Comparison of ENCODE assay signal across 22 mouse cellular contexts in genomic region chr16:37703884-37704283, GRCm38 (mm10). TPM values are rescaled to one million over a fixed set of nuclear protein-coding genes. Genes with fewer than 3 reads are reported as not detected.
DNase-seq lines count a peak whose midpoint lies in the region; ATAC-seq and TF ChIP-seq lines count a peak whose summit lies in the region.
"Had no signal": no experiment of that assay in that cellular context is flagged by ENCODE, and none has a peak within 500 bp of the region (broad histone marks: within the 10 kb centered on the region; RNA-seq: fewer than 3 reads in every experiment).

No protein-coding gene starts in this region.

- no peak for TF ChIP-seq CTCF in layer of hippocampus, adult 2 months (conservative IDR thresholded peaks at IDR 0.05)
- TF ChIP-seq CTCF in cortical plate, adult 2 months (IDR thresholded peaks at IDR 0.05; ENCODE audit: extremely low read depth, insufficient read depth, low read length) = no peak

- ATAC-seq in forebrain, embryonic 16.5 days = no peak
- no peak for ATAC-seq in forebrain, embryonic 12.5 days (ENCODE audit: low FRiP score)
- ATAC-seq: hindbrain, embryonic 16.5 days; inflammation-experienced regulatory T-cells, adult 6 months had no signal

- H3K9ac ChIP-seq in forebrain, embryonic 16.5 days (replicated peaks; ENCODE audit: low read depth, low read length) = no peak overlapping the region
- H3K9ac ChIP-seq in forebrain, embryonic 12.5 days = no peak overlapping the region
- H3K9ac ChIP-seq: embryonic facial prominence, embryonic 15.5 days; heart, embryonic 13.5 days; hindbrain, embryonic 12.5 days had no signal

- H3K36me3 ChIP-seq in forebrain, embryonic 16.5 days (ENCODE audit: control insufficient read depth, insufficient read depth) = no peaks in the 10 kb centered on the region
- no peaks in the 10 kb centered on the region for H3K36me3 ChIP-seq in forebrain, embryonic 12.5 days (replicated peaks)
- no peaks in the 10 kb centered on the region for H3K36me3 ChIP-seq in midbrain, embryonic 10.5 days
- H3K36me3 ChIP-seq: embryonic facial prominence, embryonic 15.5 days; forebrain, embryonic 10.5 days; heart, embryonic 13.5 days; hindbrain, embryonic 12.5 days had no signal

- peaks cover 3% of the 10 kb centered on the region; the same call in 1 of the 2 replicates for H3K4me1 ChIP-seq in forebrain, embryonic 16.5 days (replicated peaks; ENCODE audit: control insufficient read depth, insufficient read depth, low read length)
- H3K4me1 ChIP-seq in forebrain, embryonic 12.5 days = no peaks in the 10 kb centered on the region; the same call in 1 of the 2 replicates
- peaks cover 8% of the 10 kb centered on the region for H3K4me1 ChIP-seq in cortical plate, adult 2 months (ENCODE audit: control insufficient read depth, insufficient read depth, low read length)
- peaks cover 9% of the 10 kb centered on the region for H3K4me1 ChIP-seq in midbrain, embryonic 10.5 days
- H3K4me1 ChIP-seq: embryonic facial prominence, embryonic 15.5 days had no signal

- TF ChIP-seq POLR2A in cortical plate, adult 2 months (IDR thresholded peaks at IDR 0.05; ENCODE audit: extremely low read depth, insufficient read depth, low read length) = no peak

- 80% methylated on average over 5 of the region's 5 CpGs for WGBS in forebrain, embryonic 16.5 days
- 90% methylated on average over 5 of the region's 5 CpGs for WGBS in forebrain, embryonic 12.5 days
- 93% methylated on average over 5 of the region's 5 CpGs for WGBS in midbrain, embryonic 10.5 days

- no peaks in the 10 kb centered on the region for H3K9me3 ChIP-seq in forebrain, embryonic 16.5 days (ENCODE audit: control insufficient read depth, low read length)
- no peaks in the 10 kb centered on the region for H3K9me3 ChIP-seq in forebrain, embryonic 12.5 days
- peaks cover under 1% of the 10 kb centered on the region; the same call in 1 of the 2 replicates for H3K9me3 ChIP-seq in midbrain, embryonic 10.5 days (replicated peaks)

- no peak for DNase-seq in layer of hippocampus, adult 2 months (ENCODE audit: low spot score in 2 of 2)
- DNase-seq in layer of hippocampus, adult 11-12 months (ENCODE audit: low spot score) = no peak
- DNase-seq in midbrain, embryonic 10.5 days (ENCODE audit: low spot score) = no peak
- no peak for DNase-seq in spleen, adult 12 weeks (ENCODE audit: low spot score)
- DNase-seq: adrenal gland, adult 2 months; adrenal gland, postnatal 25 days; cerebellum, adult 2 months; cerebellum, postnatal 10 days; embryo, embryonic 11 days; gastrocnemius, adult 2 months; gastrocnemius, postnatal 25 days; heart, postnatal 4 days had no signal

- no peak overlapping the region for H3K4me2 ChIP-seq in forebrain, embryonic 16.5 days (ENCODE audit: low read length)
- no peak overlapping the region for H3K4me2 ChIP-seq in forebrain, embryonic 12.5 days
- H3K4me2 ChIP-seq: embryonic facial prominence, embryonic 15.5 days; heart, embryonic 13.5 days; hindbrain, embryonic 12.5 days had no signal

- H3K4me3 ChIP-seq in forebrain, embryonic 16.5 days (replicated peaks; ENCODE audit: low read length) = no peak overlapping the region
- no peak overlapping the region for H3K4me3 ChIP-seq in forebrain, embryonic 12.5 days (replicated peaks)
- no peak overlapping the region for H3K4me3 ChIP-seq in layer of hippocampus, adult 2 months
- no peak overlapping the region for H3K4me3 ChIP-seq in cortical plate, adult 2 months (ENCODE audit: insufficient read depth, low read length)
- H3K4me3 ChIP-seq in midbrain, embryonic 10.5 days = no peak overlapping the region
- H3K4me3 ChIP-seq: embryonic facial prominence, embryonic 15.5 days; erythroblast, embryonic 14.5 days; forebrain, embryonic 10.5 days; gastrocnemius, adult 2 months; heart, embryonic 13.5 days; hindbrain, embryonic 12.5 days had no signal

- H3K27me3 ChIP-seq in forebrain, embryonic 16.5 days (replicated peaks; ENCODE audit: control insufficient read depth, insufficient read depth, low read length) = no peaks in the 10 kb centered on the region
- H3K27me3 ChIP-seq in forebrain, embryonic 12.5 days = no peaks in the 10 kb centered on the region
- H3K27me3 ChIP-seq in midbrain, embryonic 10.5 days (ENCODE audit: low read depth, poor library complexity, severe bottlenecking) = no peaks in the 10 kb centered on the region
- H3K27me3 ChIP-seq: heart, embryonic 13.5 days; hindbrain, embryonic 12.5 days had no signal

- H3K27ac ChIP-seq in forebrain, embryonic 16.5 days (ENCODE audit: low read length) = peak overlapping the region; percentile 28; the same call in 1 of the 2 replicates
- H3K27ac ChIP-seq in forebrain, embryonic 12.5 days = no peak overlapping the region
- H3K27ac ChIP-seq in layer of hippocampus, adult 2 months = peak overlapping the region; percentile 88
- peak overlapping the region; percentile 85; the same call in 1 of the 2 replicates for H3K27ac ChIP-seq in cortical plate, adult 2 months (ENCODE audit: insufficient read depth, low read length)
- H3K27ac ChIP-seq in midbrain, embryonic 10.5 days (replicated peaks) = no peak overlapping the region
- H3K27ac ChIP-seq: embryonic facial prominence, embryonic 15.5 days; forebrain, embryonic 10.5 days; heart, embryonic 13.5 days; hindbrain, embryonic 12.5 days had no signal

RNA-seq across cellular contexts. Expression of gene Ndufb4, which starts 49.6 kb away (rescaled TPM):
- polyA plus RNA-seq in forebrain, embryonic 16.5 days (2015; fragmentation: Nextera tagmentation; extraction: Ambion mirVana) = 49.6 and 68.2 TPM in 2 replicates
- 77.0 and 79.2 TPM in 2 replicates for polyA plus RNA-seq in forebrain, embryonic 12.5 days (2016; fragmentation: Nextera tagmentation; extraction: Ambion mirVana)
- 10 to 100 TPM; 83.1 to 94.7 TPM for total RNA-seq in layer of hippocampus, adult 2 months (2021)
- 79.6 and 87.3 TPM in 2 replicates for polyA plus RNA-seq in cortical plate, adult 2 months (2012; rRNA removed)
- 46.2 and 50.9 TPM in 2 replicates for polyA plus RNA-seq in midbrain, embryonic 10.5 days (2016; fragmentation: Nextera tagmentation; extraction: Ambion mirVana)

Comparison
In these comparisons a context has a peak if more than half of its experiments do, and no peak if none do; other contexts are left out.
1. H3K27ac ChIP-seq: peak in forebrain, embryonic 16.5 days (single experiment), layer of hippocampus, adult 2 months (single experiment) and cortical plate, adult 2 months (single experiment); none in forebrain, embryonic 12.5 days (single experiment) and midbrain, embryonic 10.5 days (single experiment).